Mouse (Mus musculus) CH12.LX (cell line): ENCODE measurements around the gene Gm20716. TPM values are rescaled to one million over a fixed set of nuclear protein-coding genes. Genes with fewer than 3 reads are reported as not detected.

Experiments used
- DNase-seq: peaks from one replicate; pipeline ENCODE4 v3.0.0-alpha.2; 2013; ENCODE audit errors: extremely low read depth
- H3K27ac ChIP-seq: 2 replicates; pipeline ENCODE4 v1.5.1; 2012; ENCODE audit warnings: low read depth, mild to moderate bottlenecking, control low read depth, moderate library complexity; ENCODE audit not compliant: insufficient read depth
- H3K27me3 ChIP-seq: replicated peaks from 2 replicates; pipeline ENCODE3; 2012; ENCODE audit warnings: inconsistent platforms
- H3K36me3 ChIP-seq, 2 experiments: replicated peaks in 1 of 2; 2 replicates each; pipeline versions ENCODE3 to v1.6.1; 2012; ENCODE audit warnings: inconsistent platforms in 1 of 2, low read length in 1 of 2, mild to moderate bottlenecking in 1 of 2, mixed read lengths in 1 of 2, moderate library complexity in 1 of 2; ENCODE audit not compliant: control insufficient read depth in 1 of 2, insufficient read depth in 1 of 2
- H3K4me1 ChIP-seq, 2 experiments: 2 replicates each; pipeline ENCODE4 v1.6.1; 2012; ENCODE audit warnings: inconsistent platforms in 1 of 2, moderate library complexity in 1 of 2; ENCODE audit not compliant: insufficient read depth in 2 of 2, control insufficient read depth in 1 of 2
- H3K4me2 ChIP-seq: 2 replicates; pipeline ENCODE4 v1.6.1; 2012; ENCODE audit warnings: low read depth, mild to moderate bottlenecking, control low read depth; ENCODE audit not compliant: poor library complexity, insufficient read depth, severe bottlenecking
- H3K4me3 ChIP-seq, 3 experiments: fragments of 150-350 bp in 1 of 3; sonication (generic) in 1 of 3; replicated peaks in 1 of 3; 2 replicates each; pipeline versions ENCODE3 to v1.5.1; 2011 to 2012; ENCODE audit warnings: low read depth in 2 of 3, low read length in 2 of 3, mild to moderate bottlenecking in 2 of 3, moderate library complexity in 2 of 3, control low read depth in 1 of 3, improper control_type of control experiment in 1 of 3, inconsistent platforms in 1 of 3, mixed read lengths in 1 of 3; ENCODE audit not compliant: poor library complexity in 1 of 3
- H3K79me2 ChIP-seq: replicated peaks from 2 replicates; pipeline ENCODE4 v1.6.1; 2012; ENCODE audit warnings: mild to moderate bottlenecking, moderate library complexity; ENCODE audit not compliant: control insufficient read depth, poor library complexity, insufficient read depth, severe bottlenecking; ENCODE audit errors: extremely low read depth
- H3K9ac ChIP-seq: 2 replicates; pipeline ENCODE4 v1.6.1; 2012; ENCODE audit warnings: low read depth, mild to moderate bottlenecking, control low read depth, moderate library complexity; ENCODE audit not compliant: insufficient read depth
- H3K9me3 ChIP-seq: replicated peaks from 2 replicates; pipeline ENCODE3; 2012; ENCODE audit warnings: low read length, inconsistent platforms, mixed read lengths
- CTCF ChIP-seq, 2 experiments: IDR thresholded peaks in 1 of 2; conservative IDR thresholded peaks in 1 of 2; 2 replicates each; pipeline ENCODE4 v1.5.1; 2011 to 2012; ENCODE audit warnings: low read depth in 2 of 2, low read length in 2 of 2, improper control_type of control experiment in 1 of 2, inconsistent platforms in 1 of 2, mild to moderate bottlenecking in 1 of 2, moderate library complexity in 1 of 2
- MAFK ChIP-seq: IDR thresholded peaks from 2 replicates; pipeline ENCODE4 v1.6.1; 2011; ENCODE audit warnings: low read length, improper control_type of control experiment; ENCODE audit not compliant: insufficient replicate concordance
- NELFE ChIP-seq: IDR thresholded peaks from 2 replicates; pipeline ENCODE4 v1.6.1; 2011; ENCODE audit warnings: low read depth, low read length, improper control_type of control experiment
- NRF1 ChIP-seq: IDR thresholded peaks from 2 replicates; pipeline ENCODE4 v1.6.1; 2014; ENCODE audit warnings: low read depth, mild to moderate bottlenecking, inconsistent platforms, low read length, improper control_type of control experiment, moderate library complexity
- RAD21 ChIP-seq: IDR thresholded peaks from 2 replicates; pipeline ENCODE4 v1.6.1; 2011; ENCODE audit warnings: low read depth, mild to moderate bottlenecking, low read length, improper control_type of control experiment, moderate library complexity
- SIN3A ChIP-seq: IDR thresholded peaks from 2 replicates; pipeline ENCODE4 v1.6.1; 2012; ENCODE audit warnings: low read length, improper control_type of control experiment, inconsistent platforms
- SMC3 ChIP-seq: IDR thresholded peaks from 2 replicates; pipeline ENCODE4 v1.6.1; 2011; ENCODE audit warnings: low read depth, low read length, improper control_type of control experiment
- TCF12 ChIP-seq: IDR thresholded peaks from 2 replicates; pipeline ENCODE4 v1.6.1; 2014; ENCODE audit warnings: low read depth, mild to moderate bottlenecking, inconsistent platforms, low read length, improper control_type of control experiment
- ZMIZ1 ChIP-seq: IDR thresholded peaks from 2 replicates; pipeline ENCODE4 v1.6.1; 2012; ENCODE audit warnings: low read depth, mild to moderate bottlenecking, inconsistent platforms, low read length, improper control_type of control experiment
- dilution Hi-C: fragments of 300-500 bp; cut with MboI; formaldehyde crosslinking; loops from 2 replicates; pipeline ENCODE4 v1.14.3; 2020; ENCODE audit warnings: low sequenced_read_pairs; ENCODE audit not compliant: extremely low pct_unique_long_range_greater_than_20kb, extremely low pct_ligation_motif_present
- in situ Hi-C: fragments of 300-500 bp; cut with MboI; formaldehyde crosslinking; loops from 3 replicates; pipeline ENCODE4 v1.14.3; 2019; ENCODE audit warnings: low sequenced_read_pairs, low pct_ligation_motif_present, low pct_unique_long_range_greater_than_20kb, mixed read lengths
- polyA plus RNA-seq: library from polyadenylated mRNA; unstranded; fragments of >175 nt; gene quantifications from 2 replicates; pipeline ENCODE4 v1.2.1, GENCODE M21; 2012; ENCODE audit warnings: low read depth; ENCODE audit not compliant: insufficient read length
- total RNA-seq, 2 experiments: library from RNA; depleted of rRNA; stranded (reverse); fragments of 300-350 nt in 1 of 2; fragments of >200 nt in 1 of 2; gene quantifications; 2 replicates each; pipeline ENCODE4 v1.2.3; 2012 to 2014

The Gm20716 gene
- total and polyA plus RNA-seq, 3 experiments = 27.8 to 34.8 (median 28.6) TPM

DNA sequence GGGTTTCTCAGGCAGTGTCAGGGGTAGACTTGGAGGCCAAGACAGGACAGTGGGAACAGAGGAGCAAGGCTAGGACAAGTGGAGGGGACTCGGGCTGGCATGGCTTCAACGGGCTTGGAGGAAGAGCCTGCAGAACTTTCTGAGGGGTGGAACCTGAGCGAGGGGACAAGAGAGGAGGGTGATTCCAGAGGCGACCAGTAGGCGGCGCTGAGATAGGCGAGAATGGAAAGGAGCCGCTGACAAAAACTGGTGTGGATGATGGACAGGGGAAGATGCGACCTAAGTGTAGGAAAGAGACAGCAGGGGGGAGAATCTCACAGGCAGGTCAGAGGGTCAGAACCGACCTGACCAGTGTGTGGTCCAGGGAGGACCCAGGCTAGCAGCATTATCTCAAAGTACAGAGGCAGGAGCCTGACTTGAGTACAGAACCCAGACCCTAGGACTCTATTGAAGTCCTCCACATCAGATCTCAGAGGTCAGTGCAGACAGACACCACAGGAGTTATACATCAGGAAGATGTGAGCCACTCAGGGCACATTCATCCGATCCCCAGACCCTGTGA lies 44.3 kb upstream of the Gm20716 start:
- dilution Hi-C loops = no loop called here
- peaks cover 83% of the 10 kb centered on the region for H3K27me3 ChIP-seq
- no peak overlapping the region for H3K4me3 ChIP-seq
- H3K9me3 ChIP-seq = peaks cover 2% of the 10 kb centered on the region
- DNase-seq = peak; percentile 60
- TF ChIP-seq NELFE (no peak; the same call in 1 of the 2 replicates), NRF1 (no peak), CTCF (conservative IDR thresholded peaks at IDR 0.05 in 1 of 2, IDR thresholded peaks at IDR 0.05 in 1 of 2; ENCODE audit: low read depth in 2 of 2, low read length in 2 of 2) (peak; percentile 89 to 93), TCF12 (no peak), SMC3 (peak; percentile 80), RAD21 (peak; percentile 60), SIN3A (no peak)
- TF ChIP-seq, all 38 proteins: peak for 3
- H3K4me2 ChIP-seq = no peak overlapping the region
- H3K9ac ChIP-seq = no peak overlapping the region
- H3K79me2 ChIP-seq = no peaks in the 10 kb centered on the region
- in situ Hi-C loops = no loop called here
- H3K4me1 ChIP-seq = no peaks in the 10 kb centered on the region
- H3K27ac ChIP-seq = no peak overlapping the region
- H3K36me3 ChIP-seq = no peaks in the 10 kb centered on the region

DNA sequence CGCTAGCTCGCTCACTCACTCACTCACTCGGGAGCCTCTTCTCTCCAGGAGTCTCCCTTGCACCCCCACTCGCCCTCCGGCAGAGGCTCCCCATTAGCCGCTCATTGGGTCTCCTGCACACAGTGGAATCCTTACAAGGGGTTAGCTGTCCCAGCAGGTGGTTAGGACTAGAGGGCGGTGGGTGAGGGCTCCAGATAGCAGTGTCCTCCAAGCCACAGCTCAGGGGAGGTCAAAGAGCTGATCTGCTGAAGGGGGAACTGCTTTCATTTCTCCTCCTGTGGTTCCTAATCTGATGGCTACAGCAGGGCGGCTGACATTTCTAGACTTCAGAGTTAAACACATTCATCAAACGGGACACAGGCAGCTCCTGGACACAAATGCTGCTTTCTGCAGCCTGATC lies 43.2 kb upstream of the Gm20716 start:
- in situ Hi-C loops (no loop called here), dilution Hi-C loops (no loop called here)
- H3K36me3 ChIP-seq = no peaks in the 10 kb centered on the region
- no peaks in the 10 kb centered on the region for H3K4me1 ChIP-seq
- no peak for TF ChIP-seq TCF12
- peaks cover 12% of the 10 kb centered on the region for H3K9me3 ChIP-seq
- H3K27ac ChIP-seq = no peak overlapping the region
- H3K27me3 ChIP-seq = peaks cover 73% of the 10 kb centered on the region
- no peak overlapping the region for H3K4me2 ChIP-seq
- H3K4me3 ChIP-seq = no peak overlapping the region
- no peak for DNase-seq
- H3K9ac ChIP-seq = no peak overlapping the region
- H3K79me2 ChIP-seq = no peaks in the 10 kb centered on the region

DNA sequence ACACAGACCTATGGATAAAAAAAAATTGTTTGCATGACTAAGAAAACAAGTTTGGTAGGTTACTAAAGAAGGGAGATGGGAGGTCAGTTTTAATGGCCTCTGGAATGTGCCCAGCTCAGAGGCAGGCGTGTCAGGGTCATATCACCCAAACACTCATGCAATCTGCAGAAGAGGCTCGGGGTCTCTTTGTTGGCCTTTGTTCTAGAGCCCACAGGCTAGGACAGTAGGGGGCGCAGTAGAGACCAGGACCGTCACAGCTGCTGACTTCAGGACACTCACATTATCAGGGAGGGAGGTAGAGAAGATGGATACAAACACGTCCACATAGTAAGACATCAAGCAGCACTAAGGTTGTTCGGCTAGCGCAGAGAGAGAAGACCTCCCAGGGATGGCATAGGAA lies 37.9 kb upstream of the Gm20716 start:
- peaks cover 24% of the 10 kb centered on the region for H3K27me3 ChIP-seq
- in situ Hi-C loops (no loop called here), dilution Hi-C loops (no loop called here)
- peaks cover 0 to 3% of the 10 kb centered on the region in 2 experiments for H3K36me3 ChIP-seq
- no peaks in the 10 kb centered on the region for H3K79me2 ChIP-seq
- H3K9me3 ChIP-seq = peaks cover 13% of the 10 kb centered on the region
- H3K4me3 ChIP-seq = no peak overlapping the region
- no peak overlapping the region for H3K4me2 ChIP-seq
- no peak overlapping the region for H3K9ac ChIP-seq
- DNase-seq = peak; percentile 7
- H3K4me1 ChIP-seq = peaks cover 0 to 5% of the 10 kb centered on the region in 2 experiments; a peak in 1 of 4 replicates
- no peak overlapping the region for H3K27ac ChIP-seq
- TF ChIP-seq ZMIZ1 = no peak
- no peak for TF ChIP-seq NRF1
- no peak for TF ChIP-seq MAFK
- TF ChIP-seq CTCF (conservative IDR thresholded peaks at IDR 0.05 in 1 of 2, IDR thresholded peaks at IDR 0.05 in 1 of 2; ENCODE audit: low read depth in 2 of 2, low read length in 2 of 2) = peak; percentile 11 to 40; a peak in 2 of 4 replicates
